Mouse (Mus musculus): ENCODE results near the gene Abcc12.

The Abcc12 gene

GRCm38 (mm10) chr8:86586058-86586457 lies 5.6 kb upstream of the Abcc12 start:
- in situ Hi-C loops (cut with MboI; ENCODE audit: unreplicated experiment in 2 of 2), result loop anchor here (5.0 to 25.0 kb wide), 9 partner anchors 321 to 1624 kb away; partner anchors contain the start of genes Gm49661 (in 1 of the 2), Man2b1 (in 1 of the 2), Prdx2 (in 1 of the 2) and Rnaseh2a (in 1 of the 2)

GRCm38 (mm10) chr8:86585532-86585931 lies 5.0 kb upstream of the Abcc12 start:
- in situ Hi-C loops (cut with MboI; ENCODE audit: unreplicated experiment in 2 of 2), result loop anchor here (5.0 to 25.0 kb wide), 9 partner anchors 322 to 1623 kb away; partner anchors contain the start of genes Gm49661 (in 1 of the 2), Man2b1 (in 1 of the 2), Prdx2 (in 1 of the 2) and Rnaseh2a (in 1 of the 2)

GRCm38 (mm10) chr8:86585118-86585517 lies 4.6 kb upstream of the Abcc12 start:
- in situ Hi-C loops (cut with MboI; ENCODE audit: unreplicated experiment in 2 of 2), result loop anchor here (5.0 to 25.0 kb wide), 9 partner anchors 322 to 1623 kb away; partner anchors contain the start of genes Gm49661 (in 1 of the 2), Man2b1 (in 1 of the 2), Prdx2 (in 1 of the 2) and Rnaseh2a (in 1 of the 2)

- in situ Hi-C loops (cut with MboI; ENCODE audit: unreplicated experiment in 2 of 2), result loop anchor here (5.0 to 25.0 kb wide), 6 partner anchors 525 to 1620 kb away; partner anchors contain the start of genes Gm49661 (in 1 of the 2), Man2b1 (in 1 of the 2), Prdx2 (in 1 of the 2) and Rnaseh2a (in 1 of the 2)
Observed at GRCm38 (mm10) chr8:86581921-86582331, 1.4 kb upstream of the Abcc12 start.

GRCm38 (mm10) chr8:86578693-86579092 lies 1.8 kb downstream of the Abcc12 start:
- in situ Hi-C loops (cut with MboI; ENCODE audit: unreplicated experiment in 2 of 2), result loop anchor here in 1 of 2 experiments (25.0 kb wide), 2 partner anchors 1491 to 1616 kb away; partner anchors contain the start of genes Gm49661, Man2b1, Prdx2 and Rnaseh2a

- in situ Hi-C loops (cut with MboI; ENCODE audit: unreplicated experiment in 2 of 2), result loop anchor here in 1 of 2 experiments (25.0 kb wide), 2 partner anchors 1491 to 1616 kb away; partner anchors contain the start of genes Gm49661, Man2b1, Prdx2 and Rnaseh2a
Observed at GRCm38 (mm10) chr8:86578076-86578475, 2.4 kb downstream of the Abcc12 start.

DNA sequence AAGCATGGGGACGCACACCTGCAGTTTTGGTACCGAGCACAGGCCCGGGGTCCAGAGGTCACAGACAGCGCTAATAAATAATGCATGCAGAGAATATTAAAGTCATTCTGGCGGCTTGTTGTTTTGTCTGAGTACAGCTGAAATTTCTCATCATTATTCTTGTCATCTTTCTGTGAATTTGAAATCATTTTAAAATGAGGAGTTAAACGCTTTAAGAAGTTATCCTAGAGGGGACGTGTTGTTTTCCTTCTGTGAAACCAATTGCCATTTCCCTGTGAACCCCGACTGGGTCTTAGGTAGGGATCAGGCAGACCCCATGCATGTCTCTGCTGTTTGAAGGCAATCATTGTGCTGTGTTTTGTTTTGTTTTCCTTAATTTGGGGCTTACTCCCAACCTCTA lies 2.9 kb downstream of the Abcc12 start:
- in situ Hi-C loops (cut with MboI; ENCODE audit: unreplicated experiment in 2 of 2), result loop anchor here in 1 of 2 experiments (25.0 kb wide), 2 partner anchors 1490 to 1615 kb away; partner anchors contain the start of genes Gm49661, Man2b1, Prdx2 and Rnaseh2a

DNA sequence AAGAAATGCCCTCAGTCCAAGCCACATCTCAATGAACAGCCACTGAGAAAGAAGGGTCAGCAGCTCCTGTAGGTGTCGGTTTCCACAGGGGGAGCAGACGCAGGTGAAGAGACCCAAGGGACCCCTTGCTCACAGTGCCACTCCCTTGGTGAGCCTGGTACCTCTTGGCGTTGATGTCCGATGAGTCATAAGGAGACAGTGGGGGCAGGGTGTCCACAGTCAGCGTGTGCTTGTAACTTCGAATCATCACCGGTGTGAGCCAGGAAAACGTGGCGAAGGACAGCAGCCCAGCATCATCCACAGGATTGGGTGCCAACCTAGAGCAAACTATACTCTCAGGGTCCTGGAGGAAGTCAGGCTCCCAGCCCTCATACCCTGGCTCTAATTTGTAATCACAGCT lies 16.8 kb downstream of the Abcc12 start:
- in situ Hi-C loops (cut with MboI; ENCODE audit: unreplicated experiment in 2 of 2), result no loop called here

GRCm38 (mm10) chr8:86561737-86562136 lies 18.7 kb downstream of the Abcc12 start:
- in situ Hi-C loops (cut with MboI; ENCODE audit: unreplicated experiment in 2 of 2), result no loop called here

GRCm38 (mm10) chr8:86560688-86561065 lies 19.8 kb downstream of the Abcc12 start:
- in situ Hi-C loops (cut with MboI; ENCODE audit: unreplicated experiment in 2 of 2), result no loop called here

GRCm38 (mm10) chr8:86559947-86560687 lies 20.4 kb downstream of the Abcc12 start:
- in situ Hi-C loops (cut with MboI; ENCODE audit: unreplicated experiment in 2 of 2), result no loop called here

GRCm38 (mm10) chr8:86557186-86558045 lies 23.1 kb downstream of the Abcc12 start:
- in situ Hi-C loops (cut with MboI; ENCODE audit: unreplicated experiment in 2 of 2), result no loop called here

GRCm38 (mm10) chr8:86555564-86555963 lies 24.9 kb downstream of the Abcc12 start:
- in situ Hi-C loops (cut with MboI; ENCODE audit: unreplicated experiment in 2 of 2), result no loop called here

- in situ Hi-C loops (cut with MboI; ENCODE audit: unreplicated experiment in 2 of 2), result no loop called here
Observed at GRCm38 (mm10) chr8:86554220-86554891, 26.1 kb downstream of the Abcc12 start.

- in situ Hi-C loops (cut with MboI; ENCODE audit: unreplicated experiment in 2 of 2), result no loop called here
Observed at GRCm38 (mm10) chr8:86550516-86550915, 30.0 kb downstream of the Abcc12 start.

DNA sequence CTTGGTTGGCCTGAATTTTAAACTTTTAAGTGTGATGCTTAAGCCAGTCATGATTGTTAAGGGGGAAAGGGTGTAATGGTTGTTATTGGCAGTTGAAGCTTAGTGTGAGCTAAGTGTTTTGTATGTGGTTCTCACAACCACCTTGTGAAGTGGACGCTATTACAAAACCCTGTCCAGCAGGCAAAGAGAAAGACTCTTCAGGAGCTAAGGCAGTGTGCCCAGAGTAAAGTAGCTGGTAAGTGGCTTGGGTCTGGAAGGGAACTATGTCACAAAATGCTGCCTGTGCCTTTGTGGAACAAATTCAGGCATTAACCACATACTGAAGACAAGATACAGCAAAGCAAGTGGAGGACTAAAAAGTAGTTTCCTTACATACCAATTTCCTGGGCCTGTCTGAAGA lies 34.5 kb downstream of the Abcc12 start:
- in situ Hi-C loops (cut with MboI; ENCODE audit: unreplicated experiment in 2 of 2), result no loop called here

DNA sequence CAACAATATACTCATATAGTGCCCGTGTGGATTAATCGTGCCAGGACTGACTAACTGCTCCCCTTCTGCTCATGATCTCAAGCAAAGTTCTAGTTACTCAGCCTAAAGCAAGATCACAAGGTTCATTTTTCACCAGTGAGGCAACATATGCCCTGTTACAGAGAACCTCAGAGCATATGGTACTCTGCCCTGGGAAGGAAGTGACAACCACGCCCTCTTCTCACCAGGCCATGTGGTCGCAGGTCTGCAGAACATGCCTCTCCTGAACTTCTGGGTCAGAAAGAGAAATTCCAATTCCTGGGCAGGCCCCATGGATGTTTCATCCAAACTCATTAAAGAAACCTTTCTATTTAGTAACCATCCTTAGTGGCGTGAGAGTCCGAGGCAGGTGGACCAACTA lies 39.6 kb downstream of the Abcc12 start:
- in situ Hi-C loops (cut with MboI; ENCODE audit: unreplicated experiment in 2 of 2), result no loop called here

DNA sequence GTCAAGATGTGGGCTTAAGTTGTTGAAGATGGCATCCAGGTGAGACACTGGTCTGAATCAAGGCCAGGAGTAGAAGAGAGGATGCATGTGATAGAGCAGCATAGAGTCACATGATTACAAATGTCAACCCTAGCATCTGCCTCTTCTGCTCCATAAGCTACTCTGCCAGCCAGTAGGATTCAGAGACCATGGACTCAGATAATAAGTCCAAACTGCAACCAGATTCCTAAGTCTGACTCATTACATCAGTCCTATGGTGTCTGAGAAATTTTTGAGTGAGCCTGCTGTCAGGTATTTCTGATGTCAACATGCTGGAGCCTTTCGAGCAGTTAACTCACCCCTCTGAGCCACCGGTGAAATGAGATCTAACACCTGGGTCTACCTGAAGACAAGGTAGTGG lies 40.1 kb downstream of the Abcc12 start:
- in situ Hi-C loops (cut with MboI; ENCODE audit: unreplicated experiment in 2 of 2), result no loop called here

- in situ Hi-C loops (cut with MboI; ENCODE audit: unreplicated experiment in 2 of 2), result no loop called here
Observed at GRCm38 (mm10) chr8:86536663-86536987, 43.9 kb downstream of the Abcc12 start.
